Mouse (Mus musculus): ENCODE measurements around the gene Gsg1.

DNA sequence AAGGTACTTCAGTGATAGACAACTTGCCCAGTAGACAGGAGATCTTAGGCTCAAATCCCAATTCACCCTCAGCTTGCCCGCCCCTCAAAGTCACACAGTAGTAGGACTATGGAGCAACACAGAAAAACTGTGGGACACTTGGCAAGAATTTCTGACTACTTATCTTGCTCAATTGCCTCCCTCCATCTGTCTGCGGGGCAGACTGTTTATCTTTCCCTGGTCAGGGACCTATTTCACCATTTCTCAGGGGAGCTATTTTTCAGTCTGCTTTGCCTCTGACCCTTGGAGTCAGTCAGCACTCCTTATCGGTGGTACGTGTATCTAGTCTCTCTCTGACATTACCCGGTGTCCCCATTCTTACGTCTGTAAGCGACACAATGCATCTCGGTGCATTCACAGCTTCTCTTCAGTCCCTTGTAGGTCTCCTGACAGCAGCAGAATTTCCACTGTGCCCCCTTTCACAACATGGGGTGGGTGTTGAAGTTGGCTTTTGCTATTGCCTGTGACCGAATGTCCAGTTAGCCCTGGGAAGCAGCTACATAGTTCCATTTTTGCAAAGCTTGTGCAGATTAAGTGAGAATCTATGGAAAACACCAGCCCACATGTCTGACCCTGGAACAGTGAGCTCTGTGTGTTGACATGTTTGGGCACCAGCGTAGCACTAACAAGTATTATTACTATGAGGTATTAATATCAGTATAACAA, 48.4 kb upstream of the Gsg1 start:
- TF ChIP-seq CTCF (IDR thresholded peaks at IDR 0.05; ENCODE audit: borderline replicate concordance, insufficient read depth, low read length) (no peak), POLR2A (IDR thresholded peaks at IDR 0.05; ENCODE audit: low read depth, low read length) (no peak)

Data from embryonic fibroblast, embryonic 13.5 days (primary cell).